Mouse (Mus musculus): Measurements from ENCODE around the gene Coro2a. TPM values are rescaled to one million over a fixed set of nuclear protein-coding genes. Genes with fewer than 3 reads are reported as not detected.
A peak's percentile ranks its signal among the peaks of the same experiment; 100 is the strongest.
"Not testable (repeated sequence)": the region's sequence is repeated elsewhere in the genome, so short reads cannot be mapped to it uniquely, and the experiment has no call there.

Gene Coro2a
- polyA plus RNA-seq, 1 experiment = 0.33 TPM

DNA sequence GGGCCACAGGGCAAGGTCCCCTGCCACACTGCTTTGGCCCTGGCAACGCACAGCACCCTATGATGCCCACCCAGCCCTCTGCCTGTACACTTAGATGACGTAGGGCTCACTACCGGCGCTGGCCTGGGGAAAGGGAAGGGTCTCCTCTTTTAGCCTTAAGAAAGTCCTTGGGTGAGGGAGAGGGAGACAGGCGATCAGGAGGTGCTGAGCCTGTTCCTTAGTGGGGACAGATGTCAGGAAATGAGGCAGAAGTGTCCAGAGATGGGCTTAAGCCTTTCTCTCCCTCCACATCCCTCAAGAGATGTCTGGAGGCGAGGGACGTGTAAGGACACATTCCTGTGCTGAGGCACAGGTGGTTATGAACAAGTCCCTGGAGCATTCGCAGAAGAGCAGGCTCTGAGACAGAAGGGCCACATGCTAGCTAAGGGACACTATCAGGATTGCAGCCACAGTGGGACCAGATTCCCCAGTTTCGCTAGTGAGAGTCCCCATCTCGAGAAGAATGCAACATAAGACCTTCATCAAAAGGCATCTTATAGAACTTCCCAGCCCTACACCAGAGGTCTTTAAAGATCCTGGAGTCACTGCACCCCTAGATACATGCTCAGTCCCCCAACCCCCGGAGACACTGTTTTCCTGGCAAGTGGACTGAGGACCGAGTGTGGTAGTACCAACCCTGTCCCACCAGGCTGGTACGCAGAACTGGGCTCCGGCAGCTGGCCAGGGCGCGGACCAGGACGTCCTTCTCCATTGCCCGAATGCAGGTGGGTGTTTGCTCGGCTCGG, 1.3 kb downstream of the Coro2a start:
- H3K36me3 ChIP-seq (ENCODE audit: control insufficient read depth, insufficient read depth) = no peaks in the 10 kb centered on the region
- H3K79me2 ChIP-seq (ENCODE audit: control insufficient read depth, insufficient read depth) = no peaks in the 10 kb centered on the region
- no peak for TF ChIP-seq CEBPB (IDR thresholded peaks at IDR 0.05; ENCODE audit: low read depth)
- no peak for TF ChIP-seq MAX (IDR thresholded peaks at IDR 0.05)
- TF ChIP-seq FOSL1 (IDR thresholded peaks at IDR 0.05; ENCODE audit: insufficient read depth, low read length, poor library complexity, severe bottlenecking) = no peak
- no peak for TF ChIP-seq USF1 (IDR thresholded peaks at IDR 0.05; ENCODE audit: low read depth)
- no peak for TF ChIP-seq MYOG (IDR thresholded peaks at IDR 0.05; ENCODE audit: control insufficient read depth, extremely low read depth, insufficient read length)
- TF ChIP-seq CTCF (IDR thresholded peaks at IDR 0.05; ENCODE audit: control insufficient read depth, insufficient read depth, insufficient read length) = no peak
- no peak for TF ChIP-seq MYOD1 (IDR thresholded peaks at IDR 0.05; ENCODE audit: control insufficient read depth, insufficient read length, low read depth)
- no peaks in the 10 kb centered on the region for H3K79me3 ChIP-seq (ENCODE audit: low read depth)
- no peak overlapping the region for H3ac ChIP-seq (ENCODE audit: control insufficient read depth, insufficient read length, low read depth)
- peaks cover 32% of the 10 kb centered on the region for H3K27me3 ChIP-seq (ENCODE audit: control insufficient read depth, insufficient read depth, insufficient read length)
- H3K4me3 ChIP-seq (ENCODE audit: insufficient read depth, poor library complexity, severe bottlenecking) = peak overlapping the region; percentile 11

DNA sequence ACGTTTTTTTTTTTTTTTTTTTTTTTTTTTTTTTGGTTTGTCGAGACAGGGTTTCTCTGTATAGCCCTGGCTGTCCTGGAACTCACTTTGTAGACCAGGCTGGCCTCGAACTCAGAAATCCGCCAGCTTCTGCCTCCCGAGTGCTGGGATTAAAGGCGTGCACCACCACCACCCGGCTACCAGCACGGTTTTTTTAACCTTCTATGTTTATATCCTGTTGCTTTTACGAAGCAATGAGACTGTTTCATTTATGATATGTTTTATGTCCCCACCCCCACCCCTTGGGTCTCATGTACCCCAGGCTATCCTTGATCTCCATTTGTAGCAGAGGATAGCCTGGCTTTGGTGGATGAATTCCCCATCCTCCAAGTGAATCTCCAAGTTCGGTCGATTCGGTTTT, 2.4 kb downstream of the Coro2a start:
- H3K36me3 ChIP-seq (ENCODE audit: control insufficient read depth, insufficient read depth); H3K79me2 ChIP-seq (ENCODE audit: control insufficient read depth, insufficient read depth); H3K79me3 ChIP-seq (ENCODE audit: low read depth); H3K4me3 ChIP-seq (ENCODE audit: insufficient read depth, poor library complexity, severe bottlenecking); H3ac ChIP-seq (ENCODE audit: control insufficient read depth, insufficient read length, low read depth): not testable (repeated sequence)
- H3K27me3 ChIP-seq (ENCODE audit: control insufficient read depth, insufficient read depth, insufficient read length) = peaks cover 30% of the 10 kb centered on the region

GRCm38 (mm10) chr4:46598981-46599380, 3.0 kb downstream of the Coro2a start:
- H3K36me3 ChIP-seq (ENCODE audit: control insufficient read depth, insufficient read depth) = no peaks in the 10 kb centered on the region
- peaks cover 30% of the 10 kb centered on the region for H3K27me3 ChIP-seq (ENCODE audit: control insufficient read depth, insufficient read depth, insufficient read length)
- no peak overlapping the region for H3K4me3 ChIP-seq (ENCODE audit: insufficient read depth, poor library complexity, severe bottlenecking)
- H3K79me3 ChIP-seq (ENCODE audit: low read depth) = no peaks in the 10 kb centered on the region
- H3ac ChIP-seq (ENCODE audit: control insufficient read depth, insufficient read length, low read depth) = no peak overlapping the region
- H3K79me2 ChIP-seq (ENCODE audit: control insufficient read depth, insufficient read depth) = no peaks in the 10 kb centered on the region
- no peak for TF ChIP-seq MYOD1 (IDR thresholded peaks at IDR 0.05; ENCODE audit: control insufficient read depth, insufficient read length, low read depth)
- TF ChIP-seq CEBPB (IDR thresholded peaks at IDR 0.05; ENCODE audit: low read depth) = no peak
- TF ChIP-seq FOSL1 (IDR thresholded peaks at IDR 0.05; ENCODE audit: insufficient read depth, low read length, poor library complexity, severe bottlenecking) = no peak
- no peak for TF ChIP-seq MYOG (IDR thresholded peaks at IDR 0.05; ENCODE audit: control insufficient read depth, extremely low read depth, insufficient read length)
- TF ChIP-seq USF1 (IDR thresholded peaks at IDR 0.05; ENCODE audit: low read depth) = no peak
- no peak for TF ChIP-seq CTCF (IDR thresholded peaks at IDR 0.05; ENCODE audit: control insufficient read depth, insufficient read depth, insufficient read length)
- no peak for TF ChIP-seq MAX (IDR thresholded peaks at IDR 0.05)

DNA sequence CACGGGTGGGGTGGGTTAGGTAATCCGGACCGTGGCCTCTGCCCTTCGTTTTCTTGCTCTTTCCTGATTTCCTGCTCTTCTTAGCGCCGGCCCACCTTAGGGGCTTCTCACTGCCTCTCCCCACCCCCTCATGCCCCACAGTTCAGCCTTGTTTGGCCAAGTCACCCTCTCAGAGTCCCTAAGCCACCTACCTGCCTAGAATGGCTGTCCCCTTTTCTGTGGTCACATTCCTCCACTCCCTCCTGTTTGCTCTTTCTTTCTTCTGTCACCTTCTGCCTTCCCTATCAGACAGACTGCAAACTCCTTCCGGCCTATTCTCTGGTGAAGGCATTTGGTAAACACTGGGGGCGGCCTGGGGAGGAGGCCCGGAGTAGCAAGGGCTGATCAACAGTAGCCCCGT, 3.9 kb downstream of the Coro2a start:
- no peak overlapping the region for H3K4me3 ChIP-seq (ENCODE audit: insufficient read depth, poor library complexity, severe bottlenecking)
- H3ac ChIP-seq (ENCODE audit: control insufficient read depth, insufficient read length, low read depth) = no peak overlapping the region
- H3K36me3 ChIP-seq (ENCODE audit: control insufficient read depth, insufficient read depth) = no peaks in the 10 kb centered on the region
- TF ChIP-seq MAX (IDR thresholded peaks at IDR 0.05) = no peak
- no peak for TF ChIP-seq MYOD1 (IDR thresholded peaks at IDR 0.05; ENCODE audit: control insufficient read depth, insufficient read length, low read depth)
- TF ChIP-seq CEBPB (IDR thresholded peaks at IDR 0.05; ENCODE audit: low read depth) = no peak
- TF ChIP-seq FOSL1 (IDR thresholded peaks at IDR 0.05; ENCODE audit: insufficient read depth, low read length, poor library complexity, severe bottlenecking) = no peak
- no peak for TF ChIP-seq CTCF (IDR thresholded peaks at IDR 0.05; ENCODE audit: control insufficient read depth, insufficient read depth, insufficient read length)
- TF ChIP-seq USF1 (IDR thresholded peaks at IDR 0.05; ENCODE audit: low read depth) = no peak
- peaks cover 30% of the 10 kb centered on the region for H3K27me3 ChIP-seq (ENCODE audit: control insufficient read depth, insufficient read depth, insufficient read length)
- no peaks in the 10 kb centered on the region for H3K79me3 ChIP-seq (ENCODE audit: low read depth)
- H3K79me2 ChIP-seq (ENCODE audit: control insufficient read depth, insufficient read depth) = no peaks in the 10 kb centered on the region

DNA sequence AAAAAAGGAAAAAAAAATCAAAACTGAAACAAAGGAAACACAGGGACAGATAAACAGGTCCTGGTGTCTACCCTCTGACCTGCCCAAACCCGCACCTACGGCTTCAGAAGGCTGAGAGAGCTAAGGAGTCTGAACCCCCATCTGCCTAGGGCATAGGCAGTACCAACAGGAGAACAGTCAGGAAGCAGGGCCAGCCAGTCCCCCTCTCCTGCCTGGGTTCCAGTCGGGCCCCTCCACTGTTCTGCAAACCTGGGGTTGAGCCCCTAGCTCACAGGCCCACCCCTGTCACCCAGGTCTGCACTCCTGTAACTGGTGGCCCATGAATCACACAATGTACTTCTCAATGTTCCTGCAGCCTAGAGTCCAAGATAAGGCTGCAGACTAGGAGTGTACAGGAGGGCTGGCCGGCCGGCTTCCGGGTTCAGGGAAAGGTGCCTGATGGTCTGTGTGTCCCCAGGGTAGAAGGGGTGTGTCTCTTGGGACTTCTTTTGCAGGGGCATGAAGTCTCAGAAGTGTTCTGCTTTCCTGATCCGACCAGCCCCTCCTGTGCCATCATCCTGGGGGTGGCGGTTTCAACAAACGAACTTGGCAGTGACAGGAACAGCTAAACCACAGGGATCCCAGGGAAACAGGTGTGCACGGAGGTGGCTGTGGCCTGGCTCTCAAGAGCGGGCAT, 4.6 kb downstream of the Coro2a start:
- H3K4me3 ChIP-seq (ENCODE audit: insufficient read depth, poor library complexity, severe bottlenecking) = no peak overlapping the region
- H3K36me3 ChIP-seq (ENCODE audit: control insufficient read depth, insufficient read depth) = no peaks in the 10 kb centered on the region
- no peaks in the 10 kb centered on the region for H3K79me3 ChIP-seq (ENCODE audit: low read depth)
- no peak overlapping the region for H3ac ChIP-seq (ENCODE audit: control insufficient read depth, insufficient read length, low read depth)
- TF ChIP-seq MYOD1 (IDR thresholded peaks at IDR 0.05; ENCODE audit: control insufficient read depth, insufficient read length, low read depth) = no peak
- H3K79me2 ChIP-seq (ENCODE audit: control insufficient read depth, insufficient read depth) = no peaks in the 10 kb centered on the region
- peaks cover 30% of the 10 kb centered on the region for H3K27me3 ChIP-seq (ENCODE audit: control insufficient read depth, insufficient read depth, insufficient read length)

GRCm38 (mm10) chr4:46596398-46596797, 5.6 kb downstream of the Coro2a start:
- H3K4me3 ChIP-seq (ENCODE audit: insufficient read depth, poor library complexity, severe bottlenecking) = no peak overlapping the region
- H3K27me3 ChIP-seq (ENCODE audit: control insufficient read depth, insufficient read depth, insufficient read length) = peaks cover 24% of the 10 kb centered on the region
- no peak for TF ChIP-seq CEBPB (IDR thresholded peaks at IDR 0.05; ENCODE audit: low read depth)
- H3ac ChIP-seq (ENCODE audit: control insufficient read depth, insufficient read length, low read depth) = no peak overlapping the region
- no peaks in the 10 kb centered on the region for H3K79me3 ChIP-seq (ENCODE audit: low read depth)
- no peaks in the 10 kb centered on the region for H3K36me3 ChIP-seq (ENCODE audit: control insufficient read depth, insufficient read depth)
- no peaks in the 10 kb centered on the region for H3K79me2 ChIP-seq (ENCODE audit: control insufficient read depth, insufficient read depth)

Measured in C2C12 (cell line).